Mouse (Mus musculus) ES-E14 (cell line): ENCODE results near the gene Masp2.

Experiments
- HCFC1 ChIP-seq: IDR thresholded peaks from 2 replicates; pipeline ENCODE4 v1.6.1; 2012; ENCODE audit warnings: low read length, inconsistent platforms, borderline replicate concordance; ENCODE audit not compliant: insufficient read depth
- MAFK ChIP-seq: IDR thresholded peaks from 2 replicates; pipeline ENCODE4 v1.6.1; 2014; ENCODE audit warnings: mild to moderate bottlenecking, low read depth, low read length, inconsistent platforms; ENCODE audit not compliant: insufficient read depth
- ZC3H11A ChIP-seq: IDR thresholded peaks from 2 replicates; pipeline ENCODE4 v1.6.1; 2012; ENCODE audit warnings: low read depth, mild to moderate bottlenecking, inconsistent platforms, low read length, borderline replicate concordance
- ZNF384 ChIP-seq: IDR thresholded peaks from 2 replicates; pipeline ENCODE4 v1.6.1; 2012; ENCODE audit warnings: low read depth, low read length, inconsistent platforms

DNA sequence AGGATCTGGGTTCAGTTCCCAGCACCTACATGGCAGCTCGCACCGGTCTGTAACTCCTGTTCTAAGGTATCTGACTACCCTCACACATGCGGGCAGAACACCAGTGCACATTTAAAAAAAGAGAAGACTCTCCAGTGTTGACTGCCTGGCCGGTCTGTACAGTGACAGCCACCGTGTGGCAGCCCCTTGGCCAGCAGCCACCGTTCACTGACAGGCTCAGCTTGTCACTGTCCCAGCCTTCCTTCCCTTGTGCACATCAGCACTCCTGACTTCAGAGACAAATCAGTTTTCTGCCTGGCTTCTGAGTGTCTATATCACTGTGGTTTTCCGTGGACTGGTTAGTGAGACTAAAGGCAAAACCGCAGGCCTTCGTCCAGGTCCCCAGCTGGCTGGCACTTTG, 13.6 kb upstream of the Masp2 start:
- TF ChIP-seq MAFK: no peak
- TF ChIP-seq ZC3H11A: no peak
- TF ChIP-seq HCFC1: no peak
- TF ChIP-seq ZNF384: no peak
